Mouse (Mus musculus): ENCODE measurements around the gene Hist2h3c1. TPM values are rescaled to one million over a fixed set of nuclear protein-coding genes. Genes with fewer than 3 reads are reported as not detected.
A peak's percentile ranks its signal among the peaks of the same experiment; 100 is the strongest.
"Not testable (repeated sequence)": the region's sequence is repeated elsewhere in the genome, so short reads cannot be mapped to it uniquely, and the experiment has no call there.

Gene Hist2h3c1
- total RNA-seq, 2 experiments from 2014 or later = 0.98 to 1.6 TPM

GRCm38 (mm10) chr3:96277800-96278624 lies 31.5 kb downstream of the Hist2h3c1 start:
- peak; percentile 82 to 87 for DNase-seq (ENCODE audit: low spot score in 2 of 2)

GRCm38 (mm10) chr3:96280660-96281059 lies 34.2 kb downstream of the Hist2h3c1 start:
- no peak for DNase-seq (ENCODE audit: low spot score in 2 of 2)

DNA sequence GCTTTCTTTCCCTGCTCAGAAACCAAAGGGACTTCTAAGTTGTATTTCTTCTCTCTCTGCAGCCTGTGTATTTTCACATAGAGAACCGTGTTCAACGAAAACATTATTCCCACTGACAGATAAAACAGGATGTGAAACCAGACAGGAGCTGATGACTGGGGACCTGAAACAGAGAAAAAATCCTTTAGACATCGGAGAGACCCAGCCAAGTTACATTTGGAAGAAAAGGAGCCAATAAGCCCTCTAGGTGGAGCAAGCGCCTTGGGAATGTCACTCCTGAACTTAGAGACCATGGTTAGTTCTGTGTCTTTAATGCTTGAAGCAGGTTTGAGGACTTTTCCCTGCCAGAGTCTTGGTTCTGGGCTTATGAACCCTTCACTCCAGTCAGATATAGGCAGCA lies 38.0 kb downstream of the Hist2h3c1 start:
- DNase-seq (ENCODE audit: low spot score in 2 of 2) = no peak

DNA sequence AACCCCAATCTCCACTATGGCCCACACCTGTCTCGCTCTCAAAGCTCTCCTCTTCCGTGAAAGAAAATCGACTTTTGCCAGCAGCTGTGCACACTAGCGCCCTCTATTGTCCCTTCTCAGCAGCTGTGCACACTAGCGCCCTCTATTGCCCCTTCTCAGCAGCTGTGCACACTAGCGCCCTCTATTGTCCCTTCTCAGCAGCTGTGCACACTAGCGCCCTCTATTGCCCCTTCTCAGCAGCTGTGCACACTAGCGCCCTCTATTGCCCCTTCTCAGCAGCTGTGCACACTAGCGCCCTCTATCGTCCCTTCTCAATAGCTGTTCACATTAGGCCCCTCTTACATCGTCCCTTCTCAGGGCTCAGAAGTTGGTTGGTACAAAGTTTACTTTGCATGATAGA lies 40.8 kb downstream of the Hist2h3c1 start:
- not testable (repeated sequence) for DNase-seq (ENCODE audit: low spot score in 2 of 2)

- DNase-seq (ENCODE audit: low spot score in 2 of 2) = no peak
Measured at GRCm38 (mm10) chr3:96289201-96289600, 42.7 kb downstream of the Hist2h3c1 start.

DNA sequence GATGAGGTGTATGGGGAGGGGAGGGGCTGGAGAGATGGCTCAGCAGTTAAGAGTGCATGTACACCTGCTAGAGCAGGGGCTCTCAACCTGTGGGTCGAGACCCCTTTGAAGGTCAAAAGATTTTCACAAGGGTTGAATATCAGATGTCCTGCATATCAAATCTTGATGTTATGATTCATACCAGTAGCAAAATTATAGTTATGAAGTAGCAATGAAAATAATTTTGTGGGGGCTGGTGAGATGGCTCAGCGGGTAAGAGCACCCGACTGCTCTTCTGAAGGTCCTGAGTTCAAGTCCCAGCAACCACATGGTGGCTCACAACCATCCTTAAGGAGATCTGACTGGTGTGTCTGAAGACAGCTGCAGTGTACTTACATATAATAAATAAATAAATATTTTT lies 44.2 kb downstream of the Hist2h3c1 start:
- not testable (repeated sequence) for DNase-seq (ENCODE audit: low spot score in 2 of 2)

- DNase-seq (ENCODE audit: low spot score in 2 of 2) = no peak
Measured at GRCm38 (mm10) chr3:96292641-96293040, 46.2 kb downstream of the Hist2h3c1 start.

- DNase-seq (ENCODE audit: low spot score in 2 of 2) = no peak
Measured at GRCm38 (mm10) chr3:96293368-96293767, 46.9 kb downstream of the Hist2h3c1 start.

GRCm38 (mm10) chr3:96293787-96294186 lies 47.3 kb downstream of the Hist2h3c1 start, which contains the start of gene Fcgr1:
Gene Fcgr1, minus strand, starts transcription at chr3:96293969.
- DNase-seq (ENCODE audit: low spot score in 2 of 2) = no peak

Small RNA genes within 50 kb of the gene (microRNA-seq; reads per million reads assigned to microRNA genes)
- not detected for gene Gm44492
- gene Gm47311 = not detected
- not detected for gene Gm47313

Other genes with a start within 250 kb of the Hist2h3c1 start
- gene Vps45, start 188.2 kb upstream of the Hist2h3c1 start, total RNA-seq (2021) = 10 to 100 TPM; 32.9 to 39.4 TPM
- 10 to 100 TPM; 35.4 to 43.6 TPM for gene Otud7b, start 142.2 kb upstream of the Hist2h3c1 start, total RNA-seq (2021)
- 10 to 100 TPM; 15.0 to 22.2 TPM for gene Mtmr11, start 84.7 kb upstream of the Hist2h3c1 start, total RNA-seq (2021)
- gene Sf3b4, start 74.4 kb upstream of the Hist2h3c1 start, total RNA-seq (2021) = 10 to 100 TPM; 68.9 to 76.8 TPM
- 10 to 100 TPM; 18.1 to 24.7 TPM for gene Sv2a, start 65.5 kb upstream of the Hist2h3c1 start, total RNA-seq (2021)
- gene Bola1, start 27.0 kb upstream of the Hist2h3c1 start, total RNA-seq (2021) = 10 to 100 TPM; 30.6 to 33.1 TPM
- gene Hist2h2ab, start 26.8 kb upstream of the Hist2h3c1 start, total RNA-seq (2021) = 10 to 100 TPM; 27.8 to 28.5 TPM
- gene Hist2h2ac, start 25.8 kb upstream of the Hist2h3c1 start, total RNA-seq (2021) = 100 to 1,000 TPM; 211 to 243 TPM
- gene Hist2h2be, start 25.6 kb upstream of the Hist2h3c1 start, total RNA-seq (2021) = 10 to 100 TPM; 12.4 to 13.7 TPM
- 100 to 1,000 TPM; 197 to 262 TPM for gene Hist2h3c2, start 7.6 kb upstream of the Hist2h3c1 start, total RNA-seq (2021)
- 1,000 to 10,000 TPM; 1,421 to 1,566 TPM for gene Hist2h2aa2, start 6.4 kb upstream of the Hist2h3c1 start, total RNA-seq (2021)
- gene Hist2h2aa1, start 1.2 kb upstream of the Hist2h3c1 start, total RNA-seq (2021) = 10 to 100 TPM; 34.3 to 35.1 TPM
- 100 to 1,000 TPM in 1 of 2 experiments, 10 to 100 TPM in 1; 97.3 to 110 TPM for gene Hist2h4, start 16.6 kb downstream of the Hist2h3c1 start, total RNA-seq (2021)
- 1,000 to 10,000 TPM in 1 of 2 experiments, 100 to 1,000 TPM in 1; 924 to 1,090 TPM for gene Hist2h3b, start 22.0 kb downstream of the Hist2h3c1 start, total RNA-seq (2021)
- gene Hist2h2bb, start 23.1 kb downstream of the Hist2h3c1 start, total RNA-seq (2021) = 100 to 1,000 TPM; 801 to 997 TPM
- gene Fcgr1, start 47.3 kb downstream of the Hist2h3c1 start, total RNA-seq (2021) = 1 to 10 TPM; 1.1 to 1.8 TPM
- not detected for gene BC107364, start 205.6 kb downstream of the Hist2h3c1 start, total RNA-seq (2021)

Measured in adrenal gland, postnatal 4 days (tissue).